Mouse (Mus musculus) MEL (cell line): ENCODE measurements around the gene Wdr89. TPM values are rescaled to one million over a fixed set of nuclear protein-coding genes. Genes with fewer than 3 reads are reported as not detected.

Experiments used
- DNase-seq: peaks from one replicate; pipeline ENCODE4 v3.0.0; 2011; ENCODE audit warnings: low read depth, low spot score
- H3K27ac ChIP-seq: 2 replicates; pipeline ENCODE4 v1.5.1; 2012; ENCODE audit warnings: low read depth, mild to moderate bottlenecking, control low read depth, low read length, moderate library complexity; ENCODE audit not compliant: control insufficient read depth
- H3K27me3 ChIP-seq, 2 experiments: fragments of 150-350 bp in 1 of 2; sonication (generic) in 1 of 2; 2 replicates each; pipeline ENCODE4 v1.6.1; 2012; ENCODE audit warnings: low read length in 2 of 2, mild to moderate bottlenecking in 2 of 2, improper control_type of control experiment in 1 of 2, moderate library complexity in 1 of 2; ENCODE audit not compliant: insufficient read depth in 2 of 2, control insufficient read depth in 1 of 2
- H3K36me3 ChIP-seq, 2 experiments: 2 replicates each; pipeline ENCODE4 v1.6.1; 2012 to 2014; ENCODE audit warnings: low read length in 2 of 2, improper control_type of control experiment in 1 of 2, inconsistent platforms in 1 of 2, mild to moderate bottlenecking in 1 of 2; ENCODE audit not compliant: insufficient read depth in 2 of 2, control insufficient read depth in 1 of 2
- H3K4me1 ChIP-seq, 2 experiments: fragments of 150-350 bp in 1 of 2; sonication (generic) in 1 of 2; 2 replicates each; pipeline ENCODE4 v1.6.1; 2012; ENCODE audit warnings: low read length in 2 of 2, improper control_type of control experiment in 1 of 2, mild to moderate bottlenecking in 1 of 2; ENCODE audit not compliant: insufficient read depth in 2 of 2, control insufficient read depth in 1 of 2
- H3K4me3 ChIP-seq, 2 experiments: fragments of 150-350 bp in 1 of 2; sonication (generic) in 1 of 2; 2 replicates each; pipeline ENCODE4 v1.5.1; 2012; ENCODE audit warnings: low read depth in 2 of 2, low read length in 2 of 2, mild to moderate bottlenecking in 2 of 2, moderate library complexity in 2 of 2, control low read depth in 1 of 2, improper control_type of control experiment in 1 of 2; ENCODE audit not compliant: control insufficient read depth in 1 of 2, insufficient read depth in 1 of 2
- H3K79me2 ChIP-seq: 2 replicates; pipeline ENCODE4 v1.6.1; 2012; ENCODE audit warnings: mild to moderate bottlenecking, low read length, moderate library complexity; ENCODE audit not compliant: control insufficient read depth, poor library complexity, insufficient read depth
- H3K9ac ChIP-seq: 2 replicates; pipeline ENCODE4 v1.6.1; 2012; ENCODE audit warnings: low read depth, mild to moderate bottlenecking, control low read depth, low read length, moderate library complexity; ENCODE audit not compliant: control insufficient read depth, poor library complexity, severe bottlenecking
- H3K9me3 ChIP-seq: fragments of 150-350 bp; sonication (generic); replicated peaks from 2 replicates; pipeline ENCODE4 v1.6.1; 2012; ENCODE audit warnings: mild to moderate bottlenecking, low read length, improper control_type of control experiment, moderate library complexity; ENCODE audit not compliant: insufficient read depth
- CHD1 ChIP-seq: IDR thresholded peaks from 2 replicates; pipeline ENCODE4 v1.6.1; 2012; ENCODE audit warnings: low read depth, mild to moderate bottlenecking, inconsistent platforms, low read length, improper control_type of control experiment
- CTCF ChIP-seq, 3 experiments: IDR thresholded peaks in 2 of 3; conservative IDR thresholded peaks in 1 of 3; 2 replicates each; pipeline ENCODE4 v1.5.1; 2011 to 2012; ENCODE audit warnings: low read length in 3 of 3, low read depth in 2 of 3, mild to moderate bottlenecking in 2 of 3, improper control_type of control experiment in 1 of 3, inconsistent platforms in 1 of 3, mixed read lengths in 1 of 3, moderate library complexity in 1 of 3; ENCODE audit not compliant: control insufficient read depth in 1 of 3, insufficient read depth in 1 of 3, poor library complexity in 1 of 3, severe bottlenecking in 1 of 3
- ELF1 ChIP-seq: IDR thresholded peaks from 2 replicates; pipeline ENCODE4 v1.6.1; 2014; ENCODE audit warnings: low read depth, mild to moderate bottlenecking, inconsistent platforms, low read length, improper control_type of control experiment, moderate library complexity
- EP300 ChIP-seq, 2 experiments: IDR thresholded peaks; 2 replicates each; pipeline ENCODE4 v1.6.1; 2011; ENCODE audit warnings: improper control_type of control experiment in 2 of 2, low read length in 2 of 2, low read depth in 1 of 2, mild to moderate bottlenecking in 1 of 2
- GABPA ChIP-seq: IDR thresholded peaks from 2 replicates; pipeline ENCODE4 v1.6.1; 2012; ENCODE audit warnings: low read depth, mild to moderate bottlenecking, inconsistent platforms, low read length, improper control_type of control experiment, moderate library complexity
- GATA1 ChIP-seq: IDR thresholded peaks from 2 replicates; pipeline ENCODE4 v1.6.1; 2011; ENCODE audit warnings: low read depth, low read length, improper control_type of control experiment
- HCFC1 ChIP-seq: IDR thresholded peaks from 2 replicates; pipeline ENCODE4 v1.6.1; 2012; ENCODE audit warnings: low read depth, mild to moderate bottlenecking, inconsistent platforms, low read length, improper control_type of control experiment, moderate library complexity
- MAX ChIP-seq: IDR thresholded peaks from 2 replicates; pipeline ENCODE4 v1.6.1; 2011; ENCODE audit warnings: low read length, improper control_type of control experiment
- MYC ChIP-seq: IDR thresholded peaks from 2 replicates; pipeline ENCODE4 v1.6.1; 2011; ENCODE audit warnings: low read depth, mild to moderate bottlenecking, low read length, improper control_type of control experiment, moderate library complexity
- POLR2A ChIP-seq, 2 experiments: IDR thresholded peaks; 2 replicates each; pipeline ENCODE4 v1.6.1; 2011 to 2012; ENCODE audit warnings: low read length in 2 of 2, mild to moderate bottlenecking in 2 of 2, control low read depth in 1 of 2, improper control_type of control experiment in 1 of 2, low read depth in 1 of 2, moderate library complexity in 1 of 2; ENCODE audit not compliant: control insufficient read depth in 1 of 2, insufficient read depth in 1 of 2, poor library complexity in 1 of 2
- RAD21 ChIP-seq: IDR thresholded peaks from 2 replicates; pipeline ENCODE4 v1.6.1; 2011; ENCODE audit warnings: mild to moderate bottlenecking, low read depth, low read length, improper control_type of control experiment
- SIN3A ChIP-seq: IDR thresholded peaks from 2 replicates; pipeline ENCODE4 v1.6.1; 2012; ENCODE audit warnings: low read length, improper control_type of control experiment, inconsistent platforms
- SMC3 ChIP-seq: IDR thresholded peaks from 2 replicates; pipeline ENCODE4 v1.6.1; 2011; ENCODE audit warnings: low read depth, low read length, improper control_type of control experiment
- TBP ChIP-seq: IDR thresholded peaks from 2 replicates; pipeline ENCODE4 v1.8.0; 2011; ENCODE audit warnings: low read depth, low read length, improper control_type of control experiment
- USF1 ChIP-seq: IDR thresholded peaks from 2 replicates; pipeline ENCODE4 v1.6.1; 2014; ENCODE audit warnings: low read depth, mild to moderate bottlenecking, inconsistent platforms, low read length, improper control_type of control experiment, moderate library complexity
- USF2 ChIP-seq, 2 experiments: IDR thresholded peaks; 2 replicates each; pipeline ENCODE4 v1.6.1; 2011 to 2012; ENCODE audit warnings: improper control_type of control experiment in 2 of 2, low read length in 2 of 2, borderline replicate concordance in 1 of 2, inconsistent platforms in 1 of 2, low read depth in 1 of 2, mild to moderate bottlenecking in 1 of 2; ENCODE audit not compliant: insufficient read depth in 1 of 2
- ZKSCAN1 ChIP-seq: IDR thresholded peaks from 2 replicates; pipeline ENCODE4 v1.6.1; 2012; ENCODE audit warnings: low read depth, mild to moderate bottlenecking, inconsistent platforms, low read length, improper control_type of control experiment, moderate library complexity
- polyA plus RNA-seq, 2 experiments: library from polyadenylated mRNA; stranded (reverse) in 1 of 2; unstranded in 1 of 2; fragments of >175 nt in 1 of 2; fragments of >200 nt in 1 of 2; gene quantifications; 2 replicates each; pipeline versions ENCODE4 v1.2.1 to v1.2.4; 2012; ENCODE audit warnings: low replicate concordance in 2 of 2, low read depth in 1 of 2; ENCODE audit not compliant: insufficient read length in 2 of 2, insufficient read depth in 1 of 2, missing spikeins in 1 of 2
- total RNA-seq: library from RNA; depleted of rRNA; stranded (reverse); fragments of 300-350 nt; gene quantifications from 2 replicates; pipeline ENCODE4 v1.2.3, GENCODE M21; 2012

The Wdr89 gene
- total and polyA plus RNA-seq, 3 experiments, result 10.2 to 57.8 (median 31.2) TPM

DNA sequence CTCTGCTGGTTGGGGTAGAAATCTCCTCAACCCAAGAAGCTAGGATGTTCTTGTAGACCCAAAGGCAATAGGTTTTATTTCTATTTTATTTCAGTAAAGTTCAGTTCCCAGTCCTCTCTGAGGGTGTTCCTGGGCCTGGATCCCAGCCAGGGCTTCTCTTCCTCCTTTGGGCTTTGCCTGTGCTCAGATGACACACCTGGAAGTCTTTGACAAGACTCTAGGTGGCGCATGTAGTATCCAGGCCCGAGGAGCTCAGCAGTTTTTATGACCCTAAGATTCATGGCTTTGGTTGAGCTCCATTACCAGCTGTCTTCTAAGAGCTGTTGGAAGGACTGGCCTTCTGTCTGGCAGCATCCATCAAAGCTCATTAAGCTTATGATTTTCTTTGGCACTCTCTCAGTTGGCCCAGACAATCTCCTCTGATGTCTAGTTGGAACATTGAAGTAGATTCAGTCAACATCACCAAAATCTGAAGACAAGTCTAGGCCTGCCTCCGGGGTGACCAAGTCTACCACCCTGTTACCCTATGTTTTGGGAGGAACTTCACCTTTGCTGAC, 2.5 kb upstream of the Wdr89 start:
- no peak for TF ChIP-seq HCFC1
- TF ChIP-seq SIN3A, result peak; percentile 44; the same call in 1 of the 2 replicates
- no peak for TF ChIP-seq CHD1
- 0 out of 2 replicates have a peak, but pooled peaks have one; percentile 28 for TF ChIP-seq MAX
- TF ChIP-seq USF2 (IDR thresholded peaks at IDR 0.05; ENCODE audit: borderline replicate concordance in 1 of 2, insufficient read depth in 1 of 2, low read depth in 1 of 2, low read length in 2 of 2), result no peak
- TF ChIP-seq TBP, result no peak
- peak; percentile 47 for TF ChIP-seq SMC3
- no peak for TF ChIP-seq ZKSCAN1
- TF ChIP-seq CTCF (IDR thresholded peaks at IDR 0.05 in 2 of 3, conservative IDR thresholded peaks at IDR 0.05 in 1 of 3; ENCODE audit: control insufficient read depth in 1 of 3, insufficient read depth in 1 of 3, low read depth in 2 of 3, low read length in 3 of 3, poor library complexity in 1 of 3, severe bottlenecking in 1 of 3), result peak in 2 of 3 experiments; percentile 26 to 55; a peak in 3 of 6 replicates
- peak; percentile 41; the same call in 1 of the 2 replicates for TF ChIP-seq ELF1
- TF ChIP-seq RAD21, result peak; percentile 24
- no peak for TF ChIP-seq POLR2A (IDR thresholded peaks at IDR 0.05; ENCODE audit: control insufficient read depth in 1 of 2, insufficient read depth in 1 of 2, low read depth in 1 of 2, low read length in 2 of 2, poor library complexity in 1 of 2)
- no peak for TF ChIP-seq GATA1
- no peak for TF ChIP-seq MYC
- TF ChIP-seq GABPA, result no peak
- H3K27me3 ChIP-seq, result no peaks in the 10 kb centered on the region
- no peaks in the 10 kb centered on the region for H3K9me3 ChIP-seq
- H3K27ac ChIP-seq, result no peak overlapping the region
- H3K4me1 ChIP-seq, result peaks cover 0 to 12% of the 10 kb centered on the region in 2 experiments; a peak in 2 of 4 replicates
- DNase-seq, result peak; percentile 67
- peaks cover 26% of the 10 kb centered on the region for H3K79me2 ChIP-seq
- peaks cover 0 to 21% of the 10 kb centered on the region in 2 experiments; a peak in 2 of 4 replicates for H3K36me3 ChIP-seq
- H3K9ac ChIP-seq, result no peak overlapping the region
- no peak overlapping the region for H3K4me3 ChIP-seq

DNA sequence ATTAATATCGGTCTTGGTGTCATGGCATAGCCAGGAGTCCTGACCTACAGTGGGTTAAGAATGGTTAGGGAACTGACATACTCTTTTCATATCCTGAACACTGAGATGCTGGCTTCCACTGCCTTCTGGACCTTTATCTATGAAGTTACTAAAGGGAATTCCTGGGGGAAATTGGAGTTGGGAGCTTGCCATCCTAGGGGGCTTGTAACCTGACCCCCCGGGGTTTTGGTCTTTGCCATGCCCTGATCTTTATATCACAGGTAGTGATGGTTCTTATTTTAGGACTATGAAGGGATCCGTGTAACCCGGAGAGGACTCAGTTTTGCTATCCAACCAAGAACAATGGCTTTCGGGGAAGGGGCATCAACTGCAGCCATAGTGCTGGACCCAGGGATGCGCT, 1.3 kb upstream of the Wdr89 start:
- 0 out of 4 replicates have a peak, but pooled peaks of 1 of the 2 experiments have one; percentile 0 for TF ChIP-seq EP300 (IDR thresholded peaks at IDR 0.05; ENCODE audit: low read depth in 1 of 2, low read length in 2 of 2)
- TF ChIP-seq USF1, result no peak
- TF ChIP-seq, all 39 proteins: peak for 1
- Histone ChIP-seq H3K4me1 (peaks cover 0 to 12% of the 10 kb centered on the region in 2 experiments; a peak in 2 of 4 replicates), H3K27ac (peak overlapping the region; percentile 89; the same call in 1 of the 2 replicates)

More for the DNA sequence above, 1.3 kb upstream of the Wdr89 start:
- DNase-seq, result no peak
- Histone ChIP-seq H3K9ac (peak overlapping the region; percentile 86), H3K79me2 (peaks cover 26% of the 10 kb centered on the region), H3K9me3 (no peaks in the 10 kb centered on the region), H3K36me3 (peaks cover 0 to 21% of the 10 kb centered on the region in 2 experiments; a peak in 2 of 4 replicates), H3K27me3 (no peaks in the 10 kb centered on the region), H3K4me3 (peak overlapping the region; percentile 75 to 87)
